Mouse (Mus musculus) MEL (cell line): ENCODE results near the gene Daam2. TPM values are rescaled to one million over a fixed set of nuclear protein-coding genes. Genes with fewer than 3 reads are reported as not detected.

ENCODE experiments used
- DNase-seq: peaks from one replicate; pipeline ENCODE4 v3.0.0; 2011; ENCODE audit warnings: low read depth, low spot score
- H3K27ac ChIP-seq: 2 replicates; pipeline ENCODE4 v1.5.1; 2012; ENCODE audit warnings: low read depth, mild to moderate bottlenecking, control low read depth, low read length, moderate library complexity; ENCODE audit not compliant: control insufficient read depth
- H3K27me3 ChIP-seq, 2 experiments: fragments of 150-350 bp in 1 of 2; sonication (generic) in 1 of 2; 2 replicates each; pipeline ENCODE4 v1.6.1; 2012; ENCODE audit warnings: low read length in 2 of 2, mild to moderate bottlenecking in 2 of 2, improper control_type of control experiment in 1 of 2, moderate library complexity in 1 of 2; ENCODE audit not compliant: insufficient read depth in 2 of 2, control insufficient read depth in 1 of 2
- H3K36me3 ChIP-seq, 2 experiments: 2 replicates each; pipeline ENCODE4 v1.6.1; 2012 to 2014; ENCODE audit warnings: low read length in 2 of 2, improper control_type of control experiment in 1 of 2, inconsistent platforms in 1 of 2, mild to moderate bottlenecking in 1 of 2; ENCODE audit not compliant: insufficient read depth in 2 of 2, control insufficient read depth in 1 of 2
- H3K4me1 ChIP-seq, 2 experiments: fragments of 150-350 bp in 1 of 2; sonication (generic) in 1 of 2; 2 replicates each; pipeline ENCODE4 v1.6.1; 2012; ENCODE audit warnings: low read length in 2 of 2, improper control_type of control experiment in 1 of 2, mild to moderate bottlenecking in 1 of 2; ENCODE audit not compliant: insufficient read depth in 2 of 2, control insufficient read depth in 1 of 2
- H3K4me3 ChIP-seq, 2 experiments: fragments of 150-350 bp in 1 of 2; sonication (generic) in 1 of 2; 2 replicates each; pipeline ENCODE4 v1.5.1; 2012; ENCODE audit warnings: low read depth in 2 of 2, low read length in 2 of 2, mild to moderate bottlenecking in 2 of 2, moderate library complexity in 2 of 2, control low read depth in 1 of 2, improper control_type of control experiment in 1 of 2; ENCODE audit not compliant: control insufficient read depth in 1 of 2, insufficient read depth in 1 of 2
- H3K79me2 ChIP-seq: 2 replicates; pipeline ENCODE4 v1.6.1; 2012; ENCODE audit warnings: mild to moderate bottlenecking, low read length, moderate library complexity; ENCODE audit not compliant: control insufficient read depth, poor library complexity, insufficient read depth
- H3K9ac ChIP-seq: 2 replicates; pipeline ENCODE4 v1.6.1; 2012; ENCODE audit warnings: low read depth, mild to moderate bottlenecking, control low read depth, low read length, moderate library complexity; ENCODE audit not compliant: control insufficient read depth, poor library complexity, severe bottlenecking
- H3K9me3 ChIP-seq: fragments of 150-350 bp; sonication (generic); replicated peaks from 2 replicates; pipeline ENCODE4 v1.6.1; 2012; ENCODE audit warnings: mild to moderate bottlenecking, low read length, improper control_type of control experiment, moderate library complexity; ENCODE audit not compliant: insufficient read depth
- BHLHE40 ChIP-seq: IDR thresholded peaks from 2 replicates; pipeline ENCODE4 v1.6.1; 2012; ENCODE audit warnings: low read depth, mild to moderate bottlenecking, inconsistent platforms, low read length, improper control_type of control experiment, borderline replicate concordance
- CHD1 ChIP-seq: IDR thresholded peaks from 2 replicates; pipeline ENCODE4 v1.6.1; 2012; ENCODE audit warnings: low read depth, mild to moderate bottlenecking, inconsistent platforms, low read length, improper control_type of control experiment
- CTCF ChIP-seq, 3 experiments: IDR thresholded peaks in 2 of 3; conservative IDR thresholded peaks in 1 of 3; 2 replicates each; pipeline ENCODE4 v1.5.1; 2011 to 2012; ENCODE audit warnings: low read length in 3 of 3, low read depth in 2 of 3, mild to moderate bottlenecking in 2 of 3, improper control_type of control experiment in 1 of 3, inconsistent platforms in 1 of 3, mixed read lengths in 1 of 3, moderate library complexity in 1 of 3; ENCODE audit not compliant: control insufficient read depth in 1 of 3, insufficient read depth in 1 of 3, poor library complexity in 1 of 3, severe bottlenecking in 1 of 3
- E2F4 ChIP-seq: IDR thresholded peaks from 2 replicates; pipeline ENCODE4 v1.6.1; 2011; ENCODE audit warnings: low read depth, low read length, improper control_type of control experiment, borderline replicate concordance
- ELF1 ChIP-seq: IDR thresholded peaks from 2 replicates; pipeline ENCODE4 v1.6.1; 2014; ENCODE audit warnings: low read depth, mild to moderate bottlenecking, inconsistent platforms, low read length, improper control_type of control experiment, moderate library complexity
- JUND ChIP-seq: IDR thresholded peaks from 2 replicates; pipeline ENCODE4 v1.6.1; 2011; ENCODE audit warnings: low read depth, mild to moderate bottlenecking, improper control_type of control experiment, low read length
- KAT2A ChIP-seq: conservative IDR thresholded peaks from 2 replicates; pipeline ENCODE4 v1.6.1; 2012; ENCODE audit warnings: low read depth, low read length, improper control_type of control experiment, inconsistent platforms
- MAFK ChIP-seq: IDR thresholded peaks from 2 replicates; pipeline ENCODE4 v1.6.1; 2011; ENCODE audit warnings: low read depth, mild to moderate bottlenecking, low read length, improper control_type of control experiment, borderline replicate concordance
- MAX ChIP-seq: IDR thresholded peaks from 2 replicates; pipeline ENCODE4 v1.6.1; 2011; ENCODE audit warnings: low read length, improper control_type of control experiment
- MAZ ChIP-seq: IDR thresholded peaks from 2 replicates; pipeline ENCODE4 v1.6.1; 2012; ENCODE audit warnings: low read depth, mild to moderate bottlenecking, inconsistent platforms, low read length, improper control_type of control experiment
- MEF2A ChIP-seq: IDR thresholded peaks from 2 replicates; pipeline ENCODE4 v1.6.1; 2014; ENCODE audit warnings: low read depth, mild to moderate bottlenecking, inconsistent platforms, low read length, improper control_type of control experiment; ENCODE audit not compliant: poor library complexity, insufficient replicate concordance, severe bottlenecking; ENCODE audit errors: extremely low read depth
- MYB ChIP-seq: IDR thresholded peaks from 2 replicates; pipeline ENCODE4 v1.6.1; 2011; ENCODE audit warnings: mild to moderate bottlenecking, low read depth, low read length, improper control_type of control experiment
- POLR2AphosphoS5 ChIP-seq: IDR thresholded peaks from 2 replicates; pipeline ENCODE4 v1.6.1; 2012; ENCODE audit warnings: low read depth, borderline replicate concordance, mild to moderate bottlenecking, inconsistent platforms, low read length, moderate library complexity, mixed read lengths
- RAD21 ChIP-seq: IDR thresholded peaks from 2 replicates; pipeline ENCODE4 v1.6.1; 2011; ENCODE audit warnings: mild to moderate bottlenecking, low read depth, low read length, improper control_type of control experiment
- RCOR1 ChIP-seq: IDR thresholded peaks from 2 replicates; pipeline ENCODE4 v1.6.1; 2012; ENCODE audit warnings: low read depth, mild to moderate bottlenecking, inconsistent platforms, low read length, improper control_type of control experiment
- SMC3 ChIP-seq: IDR thresholded peaks from 2 replicates; pipeline ENCODE4 v1.6.1; 2011; ENCODE audit warnings: low read depth, low read length, improper control_type of control experiment
- TAL1 ChIP-seq: IDR thresholded peaks from 2 replicates; pipeline ENCODE4 v1.6.1; 2012; ENCODE audit warnings: mild to moderate bottlenecking, inconsistent platforms, low read length, moderate library complexity, mixed read lengths
- TBP ChIP-seq: IDR thresholded peaks from 2 replicates; pipeline ENCODE4 v1.8.0; 2011; ENCODE audit warnings: low read depth, low read length, improper control_type of control experiment
- TCF12 ChIP-seq: IDR thresholded peaks from 2 replicates; pipeline ENCODE4 v1.6.1; 2014; ENCODE audit warnings: low read depth, mild to moderate bottlenecking, inconsistent platforms, low read length, improper control_type of control experiment, moderate library complexity
- ZC3H11A ChIP-seq: IDR thresholded peaks from 2 replicates; pipeline ENCODE4 v1.6.1; 2012; ENCODE audit warnings: low read depth, mild to moderate bottlenecking, inconsistent platforms, low read length, improper control_type of control experiment
- ZKSCAN1 ChIP-seq: IDR thresholded peaks from 2 replicates; pipeline ENCODE4 v1.6.1; 2012; ENCODE audit warnings: low read depth, mild to moderate bottlenecking, inconsistent platforms, low read length, improper control_type of control experiment, moderate library complexity
- ZMIZ1 ChIP-seq: IDR thresholded peaks from 2 replicates; pipeline ENCODE4 v1.6.1; 2012; ENCODE audit warnings: low read depth, mild to moderate bottlenecking, inconsistent platforms, low read length, improper control_type of control experiment, moderate library complexity
- ZNF384 ChIP-seq: IDR thresholded peaks from 2 replicates; pipeline ENCODE4 v1.6.1; 2012; ENCODE audit warnings: low read depth, mild to moderate bottlenecking, inconsistent platforms, low read length, improper control_type of control experiment
- polyA plus RNA-seq, 2 experiments: library from polyadenylated mRNA; stranded (reverse) in 1 of 2; unstranded in 1 of 2; fragments of >175 nt in 1 of 2; fragments of >200 nt in 1 of 2; gene quantifications; 2 replicates each; pipeline versions ENCODE4 v1.2.1 to v1.2.4; 2012; ENCODE audit warnings: low replicate concordance in 2 of 2, low read depth in 1 of 2; ENCODE audit not compliant: insufficient read length in 2 of 2, insufficient read depth in 1 of 2, missing spikeins in 1 of 2
- total RNA-seq: library from RNA; depleted of rRNA; stranded (reverse); fragments of 300-350 nt; gene quantifications from 2 replicates; pipeline ENCODE4 v1.2.3, GENCODE M21; 2012

Gene Daam2
- total and polyA plus RNA-seq, 3 experiments = 0.04 to 0.28 TPM; not detected in 1

GRCm38 (mm10) chr17:49427631-49428238 is 136.4 kb downstream of the Daam2 start:
- H3K79me2 ChIP-seq = peaks cover 4% of the 10 kb centered on the region
- peak; percentile 78 for DNase-seq
- TF ChIP-seq CTCF (IDR thresholded peaks at IDR 0.05 in 2 of 3, conservative IDR thresholded peaks at IDR 0.05 in 1 of 3; ENCODE audit: control insufficient read depth in 1 of 3, insufficient read depth in 1 of 3, low read depth in 2 of 3, low read length in 3 of 3, poor library complexity in 1 of 3, severe bottlenecking in 1 of 3) = peak; percentile 40 to 79 (median 66)
- TF ChIP-seq MAZ = no peak
- no peak for TF ChIP-seq ZKSCAN1
- TF ChIP-seq RCOR1 = no peak
- peak; percentile 30 for TF ChIP-seq SMC3
- no peak for TF ChIP-seq CHD1
- TF ChIP-seq ZC3H11A = peak; percentile 10; the same call in 1 of the 2 replicates
- no peak for TF ChIP-seq ZNF384
- no peak for TF ChIP-seq TCF12
- peak; percentile 36 for TF ChIP-seq RAD21
- TF ChIP-seq, all 39 proteins: peak for 4
- H3K27ac ChIP-seq = no peak overlapping the region
- H3K4me1 ChIP-seq = peaks cover 8 to 22% of the 10 kb centered on the region in 2 experiments; a peak in 3 of 4 replicates
- H3K36me3 ChIP-seq = peaks cover 0 to 9% of the 10 kb centered on the region in 2 experiments; a peak in 2 of 4 replicates
- no peaks in the 10 kb centered on the region for H3K27me3 ChIP-seq
- H3K9ac ChIP-seq = peak overlapping the region; percentile 38
- H3K4me3 ChIP-seq = peak overlapping the region; percentile 60 to 98
- no peaks in the 10 kb centered on the region for H3K9me3 ChIP-seq

- TF ChIP-seq TBP (no peak), SMC3 (no peak), ZC3H11A (no peak), RAD21 (no peak), KAT2A (no peak), MEF2A (no peak)
- Histone ChIP-seq H3K9me3 (no peaks in the 10 kb centered on the region), H3K9ac (no peak overlapping the region), H3K79me2 (peaks cover 4% of the 10 kb centered on the region), H3K27me3 (no peaks in the 10 kb centered on the region; a peak in 1 of 4 replicates), H3K4me3 (no peak overlapping the region), H3K36me3 (no peaks in the 10 kb centered on the region), H3K4me1 (peaks cover 0 to 3% of the 10 kb centered on the region in 2 experiments; a peak in 1 of 4 replicates), H3K27ac (no peak overlapping the region)
- no peak for DNase-seq
Observed at GRCm38 (mm10) chr17:49423872-49424271, 140.3 kb downstream of the Daam2 start.

DNA sequence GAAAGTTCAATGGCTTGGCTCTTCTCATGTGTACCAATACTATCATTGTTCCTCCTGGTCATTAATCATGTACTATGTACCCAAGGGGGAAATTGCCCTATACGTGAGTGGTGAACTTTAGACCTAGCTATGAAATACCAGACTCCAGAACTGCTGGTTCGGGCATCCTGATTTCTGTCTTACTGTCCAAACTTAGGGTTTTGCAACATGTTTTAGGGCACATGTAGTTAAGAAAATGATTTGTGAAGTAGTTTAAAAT is 141.1 kb downstream of the Daam2 start:
- no peak overlapping the region for H3K9ac ChIP-seq

More for the DNA sequence above, 141.1 kb downstream of the Daam2 start:
- Histone ChIP-seq H3K79me2 (no peaks in the 10 kb centered on the region), H3K27ac (no peak overlapping the region), H3K36me3 (no peaks in the 10 kb centered on the region), H3K9me3 (no peaks in the 10 kb centered on the region), H3K4me3 (no peak overlapping the region), H3K4me1 (peaks cover 0 to 3% of the 10 kb centered on the region in 2 experiments; a peak in 1 of 4 replicates), H3K27me3 (no peaks in the 10 kb centered on the region; a peak in 1 of 4 replicates)
- no peak for DNase-seq
- no peak for TF ChIP-seq MAX
- TF ChIP-seq CHD1 = no peak
- no peak for TF ChIP-seq ZC3H11A
- no peak for TF ChIP-seq MAFK
- TF ChIP-seq BHLHE40 = no peak
- TF ChIP-seq ELF1 = no peak
- TF ChIP-seq TAL1 = no peak
- no peak for TF ChIP-seq MYB
- no peak for TF ChIP-seq ZNF384
- no peak for TF ChIP-seq JUND
- no peak for TF ChIP-seq ZMIZ1
- TF ChIP-seq CTCF (IDR thresholded peaks at IDR 0.05 in 2 of 3, conservative IDR thresholded peaks at IDR 0.05 in 1 of 3; ENCODE audit: control insufficient read depth in 1 of 3, insufficient read depth in 1 of 3, low read depth in 2 of 3, low read length in 3 of 3, poor library complexity in 1 of 3, severe bottlenecking in 1 of 3) = no peak
- no peak for TF ChIP-seq KAT2A
- TF ChIP-seq POLR2AphosphoS5 = no peak
- TF ChIP-seq TBP = no peak
- no peak for TF ChIP-seq E2F4
